Mouse (Mus musculus): ENCODE data around the gene Gm13279.
"Not testable (repeated sequence)": the region's sequence is repeated elsewhere in the genome, so short reads cannot be mapped to it uniquely, and the experiment has no call there.

The Gm13279 gene

DNA sequence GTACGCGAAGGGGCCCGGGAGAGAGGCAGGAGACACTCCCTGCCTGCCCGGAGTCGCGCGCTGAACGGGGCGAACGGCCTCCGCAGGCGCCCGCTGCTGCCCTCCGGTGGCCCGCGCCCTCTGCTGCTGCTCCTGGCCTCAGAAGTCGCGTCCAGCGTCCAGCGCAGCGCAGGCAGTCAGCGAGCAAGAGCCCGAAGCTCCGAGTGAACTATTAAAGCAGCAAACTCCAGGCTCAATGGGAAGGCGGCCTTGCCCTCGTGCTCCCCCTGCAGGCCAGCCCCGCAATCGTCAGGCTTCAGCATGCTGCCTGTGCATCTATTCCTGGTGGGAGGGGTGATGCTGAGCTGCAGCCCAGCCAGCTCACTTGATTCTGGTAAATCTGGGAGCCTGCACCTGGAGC lies at the start of gene Gm13279:
Gm13279 (plus strand) TSS at position 301 of the 400 bp plus-strand sequence.
- not testable (repeated sequence) for DNase-seq

DNA sequence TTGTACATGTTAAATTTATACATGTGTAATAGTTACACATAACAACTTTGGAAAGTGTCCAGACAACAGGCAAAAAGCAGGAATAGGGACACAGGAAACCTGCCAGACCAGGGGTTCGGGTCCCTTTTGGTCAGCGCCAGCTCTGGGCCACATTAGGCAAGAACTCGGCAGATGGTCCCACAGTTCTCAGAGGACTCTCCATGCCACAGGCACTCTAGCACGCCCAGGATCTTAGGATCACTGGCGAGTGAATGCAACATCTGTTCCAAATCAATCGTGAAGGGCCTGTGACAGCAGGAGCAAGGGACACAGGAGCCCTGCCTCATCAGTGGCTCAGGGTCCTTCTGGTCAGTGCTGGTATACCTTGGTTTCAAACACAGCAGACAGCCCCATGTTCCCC lies 47.3 kb upstream of the Gm13279 start:
- no peak for DNase-seq

DNA sequence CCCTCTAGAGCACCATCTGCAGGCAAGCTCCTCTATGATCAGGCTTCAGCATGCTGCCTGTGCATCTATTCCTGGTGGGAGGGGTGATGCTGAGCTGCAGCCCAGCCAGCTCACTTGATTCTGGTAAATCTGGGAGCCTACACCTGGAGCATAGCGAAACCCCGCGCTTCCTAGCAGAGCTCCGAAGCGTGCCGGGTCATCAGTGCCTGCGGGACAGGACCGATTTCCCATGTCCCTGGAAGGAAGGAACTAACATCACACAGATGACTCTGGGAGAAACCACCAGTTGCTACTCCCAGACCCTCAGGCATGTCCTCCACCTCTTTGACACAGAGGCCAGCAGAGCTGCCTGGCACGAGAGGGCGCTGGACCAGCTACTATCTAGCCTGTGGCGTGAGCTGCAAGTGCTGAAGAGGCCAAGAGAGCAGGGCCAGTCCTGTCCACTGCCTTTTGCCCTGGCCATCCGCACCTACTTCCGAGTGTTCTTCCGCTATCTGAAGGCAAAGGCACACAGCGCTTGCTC lies 42.3 kb upstream of the Gm13279 start, which contains the start of gene Gm13271:
Gm13271 (plus strand) TSS at position 51 of the 523 bp plus-strand sequence.
- peak; percentile 69 for DNase-seq

DNA sequence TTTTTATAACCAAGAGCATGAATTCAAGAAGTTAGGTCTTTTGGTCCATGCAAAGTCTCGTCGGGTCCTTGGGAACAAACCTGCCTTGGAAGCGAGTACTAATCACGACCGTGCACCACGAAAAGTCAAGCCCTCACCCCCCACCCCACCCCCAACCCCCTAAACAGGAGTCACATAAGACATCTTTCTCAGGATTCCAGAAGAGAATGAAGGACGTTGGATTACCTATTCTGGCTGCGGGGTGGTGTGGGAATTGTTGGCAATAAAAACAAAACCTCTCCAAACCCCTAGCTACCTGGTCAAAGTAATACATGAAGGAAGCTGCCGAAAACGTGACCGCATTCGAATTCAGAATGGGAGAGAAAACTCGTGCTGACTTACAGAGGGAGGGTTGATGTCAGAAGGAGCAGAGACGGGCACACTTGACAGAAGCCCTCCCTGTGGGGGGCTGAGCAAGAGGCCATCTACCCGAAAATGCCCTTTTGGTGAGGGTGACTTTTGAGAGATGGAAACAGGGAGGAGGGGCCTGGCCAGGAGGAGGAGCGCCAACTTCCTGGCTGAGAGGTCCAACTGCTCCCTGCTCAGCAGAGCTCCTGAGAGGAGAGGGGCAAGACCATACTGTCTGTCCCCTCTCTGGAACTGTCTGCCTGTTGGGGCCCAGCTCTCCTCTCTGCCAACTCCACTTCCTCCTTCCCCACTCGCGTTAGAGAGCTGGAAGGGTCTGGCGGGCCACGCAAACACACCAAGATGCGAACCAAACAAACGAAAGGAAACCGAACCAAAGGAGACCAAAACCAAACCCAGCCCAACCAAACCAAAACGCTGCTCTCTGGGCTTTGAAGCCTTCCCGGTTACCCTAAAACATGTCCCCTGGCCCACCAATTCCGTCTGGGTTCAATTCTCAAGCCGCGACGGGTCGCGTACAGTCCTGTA lies 40.4 kb upstream of the Gm13279 start:
- peak; percentile 37 for DNase-seq

DNA sequence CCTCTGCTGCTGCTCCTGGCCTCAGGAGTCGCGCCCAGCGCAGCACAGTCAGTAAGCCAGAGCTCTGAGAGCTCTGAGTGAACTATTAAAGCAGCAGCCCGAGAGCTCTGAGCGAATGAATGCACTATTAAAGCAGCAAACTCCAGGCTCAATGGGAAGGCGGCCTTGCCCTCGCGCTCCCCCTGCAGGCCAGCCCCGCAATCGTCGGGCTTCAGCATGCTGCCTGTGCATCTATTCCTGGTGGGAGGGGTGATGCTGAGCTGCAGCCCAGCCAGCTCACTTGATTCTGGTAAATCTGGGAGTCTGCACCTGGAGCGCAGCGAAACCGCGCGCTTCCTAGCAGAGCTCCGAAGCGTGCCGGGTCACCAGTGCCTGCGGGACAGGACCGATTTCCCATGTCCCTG lies 39.6 kb upstream of the Gm13279 start:
- DNase-seq: peak; percentile 87

DNA sequence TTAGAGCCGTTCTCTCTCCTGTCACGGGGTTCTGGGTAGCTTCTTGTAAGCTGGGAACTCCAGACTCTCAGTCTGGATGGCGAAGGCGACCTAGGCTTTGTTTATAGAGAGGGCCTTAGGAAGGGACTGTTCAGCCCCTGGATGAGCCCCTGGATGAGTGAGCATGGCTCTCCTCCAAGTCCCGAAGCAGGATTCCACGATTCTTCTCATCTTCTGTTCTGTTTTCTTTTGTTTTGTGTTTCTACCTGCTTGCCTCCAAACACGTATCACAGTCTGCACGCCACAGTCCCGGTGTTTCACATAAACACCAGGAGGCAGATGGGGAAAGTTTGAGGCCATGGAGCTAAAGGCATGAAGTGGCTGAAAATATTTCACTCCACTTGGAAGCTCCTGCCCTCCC lies 38.4 kb upstream of the Gm13279 start:
- not testable (repeated sequence) for DNase-seq

DNA sequence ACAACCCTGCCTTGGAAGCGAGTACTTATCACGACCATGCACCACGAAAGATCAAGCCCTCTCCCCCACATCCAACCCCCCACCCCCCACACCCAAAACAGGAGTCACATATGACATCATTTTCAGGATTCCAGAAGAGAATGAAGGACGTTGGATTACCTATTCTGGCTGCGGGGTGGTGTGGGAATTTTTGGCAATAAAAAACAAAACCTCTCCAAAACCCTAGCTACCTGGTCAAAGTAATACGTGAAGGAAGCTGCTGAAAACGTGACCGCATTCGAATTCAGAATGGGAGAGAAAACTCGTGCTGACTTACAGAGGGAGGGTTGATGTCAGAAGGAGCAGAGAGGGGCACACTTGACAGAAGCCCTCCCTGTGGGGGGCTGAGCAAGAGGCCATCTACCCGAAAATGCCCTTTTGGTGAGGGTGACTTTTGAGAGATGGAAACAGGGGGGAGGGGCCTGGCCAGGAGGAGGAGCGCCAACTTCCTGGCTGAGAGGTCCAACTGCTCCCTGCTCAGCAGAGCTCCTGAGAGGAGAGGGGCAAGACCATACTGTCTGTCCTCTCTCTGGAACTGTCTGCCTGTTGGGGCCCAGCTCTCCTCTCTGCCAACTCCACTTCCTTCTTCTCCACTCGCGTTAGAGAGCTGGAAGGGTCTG lies 37.5 kb upstream of the Gm13279 start, which contains the start of gene Gm13283:
Gm13283 (plus strand) TSS at position 510 of the 659 bp plus-strand sequence.
- DNase-seq: peak; percentile 38

DNA sequence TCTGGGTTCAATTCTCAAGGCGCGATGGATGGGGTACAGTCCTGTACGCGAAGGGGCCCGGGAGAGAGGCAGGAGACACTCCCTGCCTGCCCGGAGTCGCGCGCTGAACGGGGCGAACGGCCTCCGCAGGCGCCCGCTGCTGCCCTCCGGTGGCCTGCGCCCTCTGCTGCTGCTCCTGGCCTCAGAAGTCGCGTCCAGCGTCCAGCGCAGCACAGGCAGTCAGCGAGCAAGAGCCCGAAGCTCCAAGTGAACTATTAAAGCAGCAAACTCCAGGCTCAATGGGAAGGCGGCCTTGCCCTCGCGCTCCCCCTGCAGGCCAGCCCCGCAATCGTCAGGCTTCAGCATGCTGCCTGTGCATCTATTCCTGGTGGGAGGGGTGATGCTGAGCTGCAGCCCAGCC lies 36.8 kb upstream of the Gm13279 start:
- DNase-seq: peak; percentile 54

DNA sequence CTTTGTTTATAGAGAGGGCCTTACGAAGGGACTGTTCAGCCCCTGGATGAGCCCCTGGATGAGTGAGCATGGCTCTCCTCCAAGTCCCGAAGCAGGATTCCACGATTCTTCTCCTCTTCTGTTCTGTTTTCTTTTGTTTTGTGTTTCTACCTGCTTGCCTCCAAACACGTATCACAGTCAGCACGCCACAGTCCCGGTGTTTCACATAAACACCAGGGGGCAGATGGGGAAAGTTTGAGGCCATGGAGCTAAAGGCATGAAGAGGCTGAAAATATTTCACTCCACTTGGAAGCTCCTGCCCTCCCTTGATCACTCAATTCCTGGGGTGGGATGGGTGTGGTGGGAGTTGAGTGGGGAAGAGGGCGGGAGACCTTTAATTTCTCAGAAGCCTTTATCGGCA lies 35.4 kb upstream of the Gm13279 start:
- DNase-seq: peak; percentile 91

DNA sequence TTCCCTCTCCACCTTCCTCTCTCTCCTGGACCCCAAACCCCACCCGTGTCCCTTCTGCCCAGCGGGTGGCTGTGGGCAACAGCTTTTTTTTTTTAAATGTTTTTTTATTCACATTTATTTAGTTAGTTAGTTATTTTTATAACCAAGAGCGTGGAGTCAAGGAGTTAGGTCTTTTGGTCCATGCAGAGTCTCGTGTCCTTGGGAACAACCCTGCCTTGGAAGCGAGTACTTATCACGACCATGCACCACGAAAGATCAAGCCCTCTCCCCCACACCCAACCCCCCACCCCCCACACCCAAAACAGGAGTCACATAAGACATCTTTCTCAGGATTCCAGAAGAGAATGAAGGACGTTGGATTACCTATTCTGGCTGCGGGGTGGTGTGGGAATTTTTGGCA lies 34.9 kb upstream of the Gm13279 start:
- not testable (repeated sequence) for DNase-seq

DNA sequence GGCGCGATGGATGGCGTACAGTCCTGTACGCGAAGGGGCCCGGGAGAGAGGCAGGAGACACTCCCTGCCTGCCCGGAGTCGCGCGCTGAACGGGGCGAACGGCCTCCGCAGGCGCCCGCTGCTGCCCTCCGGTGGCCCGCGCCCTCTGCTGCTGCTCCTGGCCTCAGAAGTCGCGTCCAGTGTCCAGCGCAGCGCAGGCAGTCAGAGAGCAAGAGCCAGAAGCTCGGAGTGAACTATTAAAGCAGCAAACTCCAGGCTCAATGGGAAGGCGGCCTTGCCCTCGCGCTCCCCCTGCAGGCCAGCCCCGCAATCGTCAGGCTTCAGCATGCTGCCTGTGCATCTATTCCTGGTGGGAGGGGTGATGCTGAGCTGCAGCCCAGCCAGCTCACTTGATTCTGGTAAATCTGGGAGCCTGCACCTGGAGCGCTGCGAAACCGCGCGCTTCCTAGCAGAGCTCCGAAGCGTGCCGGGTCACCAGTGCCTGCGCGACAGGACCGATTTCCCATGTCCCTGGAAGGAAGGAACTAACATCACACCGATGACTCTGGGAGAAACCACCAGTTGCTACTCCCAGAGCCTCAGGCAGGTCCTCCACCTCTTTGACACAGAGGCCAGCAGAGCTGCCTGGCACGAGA lies 33.7 kb upstream of the Gm13279 start:
- peak; percentile 22 for DNase-seq

DNA sequence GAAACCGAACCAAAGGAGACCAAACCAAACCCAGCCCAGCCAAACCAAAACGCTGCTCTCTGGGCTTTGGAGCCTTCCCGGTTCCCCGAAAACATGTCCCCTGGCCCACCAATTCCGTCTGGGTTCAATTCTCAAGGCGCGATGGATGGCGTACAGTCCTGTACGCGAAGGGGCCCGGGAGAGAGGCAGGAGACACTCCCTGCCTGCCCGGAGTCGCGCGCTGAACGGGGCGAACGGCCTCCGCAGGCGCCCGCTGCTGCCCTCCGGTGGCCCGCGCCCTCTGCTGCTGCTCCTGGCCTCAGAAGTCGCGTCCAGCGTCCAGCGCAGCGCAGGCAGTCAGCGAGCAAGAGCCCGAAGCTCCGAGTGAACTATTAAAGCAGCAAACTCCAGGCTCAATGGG lies 23.7 kb upstream of the Gm13279 start, which contains the start of gene Gm13290:
Gm13290 (plus strand) TSS at position 301 of the 400 bp plus-strand sequence.
- not testable (repeated sequence) for DNase-seq

DNA sequence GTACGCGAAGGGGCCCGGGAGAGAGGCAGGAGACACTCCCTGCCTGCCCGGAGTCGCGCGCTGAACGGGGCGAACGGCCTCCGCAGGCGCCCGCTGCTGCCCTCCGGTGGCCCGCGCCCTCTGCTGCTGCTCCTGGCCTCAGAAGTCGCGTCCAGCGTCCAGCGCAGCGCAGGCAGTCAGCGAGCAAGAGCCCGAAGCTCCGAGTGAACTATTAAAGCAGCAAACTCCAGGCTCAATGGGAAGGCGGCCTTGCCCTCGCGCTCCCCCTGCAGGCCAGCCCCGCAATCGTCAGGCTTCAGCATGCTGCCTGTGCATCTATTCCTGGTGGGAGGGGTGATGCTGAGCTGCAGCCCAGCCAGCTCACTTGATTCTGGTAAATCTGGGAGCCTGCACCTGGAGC lies 20.6 kb upstream of the Gm13279 start, which contains the start of gene Gm13289:
Gm13289 (plus strand) TSS at position 301 of the 400 bp plus-strand sequence.
- not testable (repeated sequence) for DNase-seq

DNA sequence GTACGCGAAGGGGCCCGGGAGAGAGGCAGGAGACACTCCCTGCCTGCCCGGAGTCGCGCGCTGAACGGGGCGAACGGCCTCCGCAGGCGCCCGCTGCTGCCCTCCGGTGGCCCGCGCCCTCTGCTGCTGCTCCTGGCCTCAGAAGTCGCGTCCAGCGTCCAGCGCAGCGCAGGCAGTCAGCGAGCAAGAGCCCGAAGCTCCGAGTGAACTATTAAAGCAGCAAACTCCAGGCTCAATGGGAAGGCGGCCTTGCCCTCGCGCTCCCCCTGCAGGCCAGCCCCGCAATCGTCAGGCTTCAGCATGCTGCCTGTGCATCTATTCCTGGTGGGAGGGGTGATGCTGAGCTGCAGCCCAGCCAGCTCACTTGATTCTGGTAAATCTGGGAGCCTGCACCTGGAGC lies 17.6 kb upstream of the Gm13279 start, which contains the start of gene Gm13272:
Gm13272 (plus strand) TSS at position 301 of the 400 bp plus-strand sequence.
- DNase-seq: not testable (repeated sequence)

DNA sequence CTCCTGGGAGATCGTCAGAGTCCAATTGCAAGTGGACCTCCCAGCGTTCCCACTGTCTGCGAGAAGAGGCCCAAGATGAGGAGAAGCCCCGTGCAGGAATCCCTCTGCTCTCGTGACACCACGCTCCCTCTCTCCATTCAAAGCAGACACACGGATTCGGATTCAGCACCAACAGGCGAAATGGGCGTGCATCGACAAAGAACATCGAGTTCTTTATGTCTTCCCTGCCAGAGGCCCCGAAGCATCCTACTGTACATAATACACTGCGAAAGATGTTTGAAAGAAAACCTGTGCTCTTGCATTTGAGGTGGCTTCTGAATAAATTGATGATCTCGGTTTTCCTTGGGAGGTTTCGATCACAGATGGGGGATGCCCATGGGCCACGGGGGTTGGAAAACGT lies 16.9 kb upstream of the Gm13279 start:
- peak; percentile 14 for DNase-seq

DNA sequence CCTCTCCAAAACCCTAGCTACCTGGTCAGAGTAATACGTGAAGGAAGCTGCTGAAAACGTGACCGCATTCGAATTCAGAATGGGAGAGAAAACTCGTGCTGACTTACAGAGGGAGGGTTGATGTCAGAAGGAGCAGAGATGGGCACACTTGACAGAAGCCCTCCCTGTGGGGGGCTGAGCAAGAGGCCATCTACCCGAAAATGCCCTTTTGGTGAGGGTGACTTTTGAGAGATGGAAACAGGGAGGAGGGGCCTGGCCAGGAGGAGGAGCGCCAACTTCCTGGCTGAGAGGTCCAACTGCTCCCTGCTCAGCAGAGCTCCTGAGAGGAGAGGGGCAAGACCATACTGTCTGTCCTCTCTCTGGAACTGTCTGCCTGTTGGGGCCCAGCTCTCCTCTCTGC lies 15.4 kb upstream of the Gm13279 start, which contains the start of gene Ifnz:
Ifnz (plus strand) TSS at position 301 of the 400 bp plus-strand sequence.
- not testable (repeated sequence) for DNase-seq

DNA sequence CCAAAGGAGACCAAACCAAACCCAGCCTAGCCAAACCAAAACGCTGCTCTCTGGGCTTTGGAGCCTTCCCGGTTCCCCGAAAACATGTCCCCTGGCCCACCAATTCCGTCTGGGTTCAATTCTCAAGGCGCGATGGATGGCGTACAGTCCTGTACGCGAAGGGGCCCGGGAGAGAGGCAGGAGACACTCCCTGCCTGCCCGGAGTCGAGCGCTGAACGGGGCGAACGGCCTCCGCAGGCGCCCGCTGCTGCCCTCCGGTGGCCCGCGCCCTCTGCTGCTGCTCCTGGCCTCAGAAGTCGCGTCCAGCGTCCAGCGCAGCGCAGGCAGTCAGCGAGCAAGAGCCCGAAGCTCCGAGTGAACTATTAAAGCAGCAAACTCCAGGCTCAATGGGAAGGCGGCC lies 14.9 kb upstream of the Gm13279 start:
- not testable (repeated sequence) for DNase-seq

DNA sequence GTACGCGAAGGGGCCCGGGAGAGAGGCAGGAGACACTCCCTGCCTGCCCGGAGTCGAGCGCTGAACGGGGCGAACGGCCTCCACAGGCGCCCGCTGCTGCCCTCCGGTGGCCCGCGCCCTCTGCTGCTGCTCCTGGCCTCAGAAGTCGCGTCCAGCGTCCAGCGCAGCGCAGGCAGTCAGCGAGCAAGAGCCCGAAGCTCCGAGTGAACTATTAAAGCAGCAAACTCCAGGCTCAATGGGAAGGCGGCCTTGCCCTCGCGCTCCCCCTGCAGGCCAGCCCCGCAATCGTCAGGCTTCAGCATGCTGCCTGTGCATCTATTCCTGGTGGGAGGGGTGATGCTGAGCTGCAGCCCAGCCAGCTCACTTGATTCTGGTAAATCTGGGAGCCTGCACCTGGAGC lies 11.8 kb upstream of the Gm13279 start, which contains the start of gene Gm13276:
Gm13276 (plus strand) TSS at position 301 of the 400 bp plus-strand sequence.
- not testable (repeated sequence) for DNase-seq

DNA sequence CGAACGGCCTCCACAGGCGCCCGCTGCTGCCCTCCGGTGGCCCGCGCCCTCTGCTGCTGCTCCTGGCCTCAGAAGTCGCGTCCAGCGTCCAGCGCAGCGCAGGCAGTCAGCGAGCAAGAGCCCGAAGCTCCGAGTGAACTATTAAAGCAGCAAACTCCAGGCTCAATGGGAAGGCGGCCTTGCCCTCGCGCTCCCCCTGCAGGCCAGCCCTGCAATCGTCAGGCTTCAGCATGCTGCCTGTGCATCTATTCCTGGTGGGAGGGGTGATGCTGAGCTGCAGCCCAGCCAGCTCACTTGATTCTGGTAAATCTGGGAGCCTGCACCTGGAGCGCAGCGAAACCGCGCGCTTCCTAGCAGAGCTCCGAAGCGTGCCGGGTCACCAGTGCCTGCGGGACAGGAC lies 8.8 kb upstream of the Gm13279 start, which contains the start of gene Gm13277:
Gm13277 (plus strand) TSS at position 231 of the 400 bp plus-strand sequence.
- DNase-seq: peak; percentile 74

DNA sequence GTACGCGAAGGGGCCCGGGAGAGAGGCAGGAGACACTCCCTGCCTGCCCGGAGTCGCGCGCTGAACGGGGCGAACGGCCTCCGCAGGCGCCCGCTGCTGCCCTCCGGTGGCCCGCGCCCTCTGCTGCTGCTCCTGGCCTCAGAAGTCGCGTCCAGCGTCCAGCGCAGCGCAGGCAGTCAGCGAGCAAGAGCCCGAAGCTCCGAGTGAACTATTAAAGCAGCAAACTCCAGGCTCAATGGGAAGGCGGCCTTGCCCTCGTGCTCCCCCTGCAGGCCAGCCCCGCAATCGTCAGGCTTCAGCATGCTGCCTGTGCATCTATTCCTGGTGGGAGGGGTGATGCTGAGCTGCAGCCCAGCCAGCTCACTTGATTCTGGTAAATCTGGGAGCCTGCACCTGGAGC lies 5.9 kb upstream of the Gm13279 start, which contains the start of gene Gm13278:
Gm13278 (plus strand) TSS at position 301 of the 400 bp plus-strand sequence.
- not testable (repeated sequence) for DNase-seq

DNA sequence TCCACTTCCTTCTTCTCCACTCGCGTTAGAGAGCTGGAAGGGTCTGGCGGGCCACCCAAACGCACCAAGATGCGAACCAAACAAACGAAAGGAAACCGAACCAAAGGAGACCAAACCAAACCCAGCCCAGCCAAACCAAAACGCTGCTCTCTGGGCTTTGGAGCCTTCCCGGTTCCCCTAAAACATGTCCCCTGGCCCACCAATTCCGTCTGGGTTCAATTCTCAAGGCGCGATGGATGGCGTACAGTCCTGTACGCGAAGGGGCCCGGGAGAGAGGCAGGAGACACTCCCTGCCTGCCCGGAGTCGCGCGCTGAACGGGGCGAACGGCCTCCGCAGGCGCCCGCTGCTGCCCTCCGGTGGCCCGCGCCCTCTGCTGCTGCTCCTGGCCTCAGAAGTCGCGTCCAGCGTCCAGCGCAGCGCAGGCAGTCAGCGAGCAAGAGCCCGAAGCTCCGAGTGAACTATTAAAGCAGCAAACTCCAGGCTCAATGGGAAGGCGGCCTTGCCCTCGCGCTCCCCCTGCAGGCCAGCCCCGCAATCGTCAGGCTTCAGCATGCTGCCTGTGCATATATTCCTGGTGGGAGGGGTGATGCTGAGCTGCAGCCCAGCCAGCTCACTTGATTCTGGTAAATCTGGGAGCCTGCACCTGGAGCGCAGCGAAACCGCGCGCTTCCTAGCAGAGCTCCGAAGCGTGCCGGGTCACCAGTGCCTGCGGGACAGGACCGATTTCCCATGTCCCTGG lies 3.1 kb upstream of the Gm13279 start, which contains the start of gene Gm13275:
Gm13275 (plus strand) TSS at position 552 of the 740 bp plus-strand sequence.
- DNase-seq: peak; percentile 73
